Mouse (Mus musculus) forebrain, embryonic 14.5 days (tissue): ENCODE data around the gene Krt88. TPM values are rescaled to one million over a fixed set of nuclear protein-coding genes. Genes with fewer than 3 reads are reported as not detected.

Experiments used
- ATAC-seq: fragments of 200-750 bp; cut with Nextera tagmentation; 2 replicates; pipeline ENCODE4 v1.8.0; 2017; ENCODE audit warnings: mild to moderate bottlenecking, moderate library complexity
- DNase-seq: peaks from one replicate; pipeline ENCODE4 v3.0.0-alpha.2; 2015; ENCODE audit warnings: low spot score
- H3K27ac ChIP-seq: fragments of 300-500 bp; sonication (generic); 2 replicates; pipeline ENCODE4 v1.5.1; 2014; ENCODE audit warnings: low read depth, mild to moderate bottlenecking, control low read depth, low read length, moderate library complexity
- H3K27me3 ChIP-seq: fragments of 300-500 bp; sonication (generic); replicated peaks from 2 replicates; pipeline ENCODE4 v1.6.1; 2014; ENCODE audit warnings: low read length, control low read depth, mixed read lengths; ENCODE audit not compliant: control insufficient read depth, insufficient read depth
- H3K36me3 ChIP-seq: fragments of 300-500 bp; sonication (generic); 2 replicates; pipeline ENCODE4 v1.6.1; 2014; ENCODE audit warnings: low read length, control low read depth; ENCODE audit not compliant: control insufficient read depth, insufficient read depth
- H3K4me1 ChIP-seq: fragments of 300-500 bp; sonication (generic); 2 replicates; pipeline ENCODE4 v1.6.1; 2014; ENCODE audit warnings: antibody characterized with exemption, low read length, control low read depth; ENCODE audit not compliant: control insufficient read depth, insufficient read depth
- H3K4me2 ChIP-seq: fragments of 300-500 bp; sonication (generic); 2 replicates; pipeline ENCODE4 v1.6.1; 2014; ENCODE audit warnings: mild to moderate bottlenecking, control low read depth, low read length
- H3K4me3 ChIP-seq: fragments of 300-500 bp; sonication (generic); 2 replicates; pipeline ENCODE4 v1.5.1; 2014; ENCODE audit warnings: low read depth, low read length, control low read depth
- H3K9ac ChIP-seq: fragments of 300-500 bp; sonication (generic); 2 replicates; pipeline ENCODE4 v1.6.1; 2014; ENCODE audit warnings: mild to moderate bottlenecking, low read length, control low read depth, moderate library complexity
- H3K9me3 ChIP-seq: fragments of 300-500 bp; sonication (generic); replicated peaks from 2 replicates; pipeline ENCODE4 v1.6.1; 2016; ENCODE audit warnings: low read length, control low read depth, mixed read lengths; ENCODE audit not compliant: control insufficient read depth
- WGBS: fragments of 180-500 bp; shearing (Covaris S2); extraction: QIAGEN DNeasy Blood & Tissue Kit; methylation state at CpG from one replicate; pipeline ENCODE4 v1.1.7; 2014; 5-methylcytosine and 5-hydroxymethylcytosine counted together
- polyA plus RNA-seq: library from polyadenylated mRNA; unstranded; fragments of >200 nt; fragmentation: Nextera tagmentation; extraction: Ambion mirVana; gene quantifications from 2 replicates; pipeline ENCODE4 v1.2.1, GENCODE M21; 2014

Gene Krt88
- polyA plus RNA-seq: not detected in 2 replicates

DNA sequence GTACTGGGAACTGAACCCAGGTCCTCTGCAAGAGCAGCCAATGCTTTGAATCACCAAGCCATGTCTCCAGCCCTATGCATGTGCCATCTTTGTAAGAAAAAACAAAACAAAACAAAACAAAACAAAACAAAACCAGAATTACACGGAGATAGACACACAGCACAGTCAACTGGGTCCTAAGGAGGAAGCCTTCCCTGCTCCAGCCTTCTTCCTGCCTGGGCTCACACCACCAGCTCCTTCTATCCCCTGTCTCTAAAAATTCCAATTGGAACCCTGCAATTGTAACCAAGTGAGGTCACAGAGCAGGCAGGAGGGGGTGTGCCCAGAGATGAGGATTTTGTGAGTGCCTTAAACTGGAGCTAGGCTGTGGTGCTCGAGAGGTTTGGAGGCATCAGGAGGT is at the start of gene Krt88:
Gene Krt88 (plus strand): TSS at position 301 of the 400 bp plus-strand sequence.
- no peak within 1 kb of the TSS for H3K27ac ChIP-seq
- no peaks in the 10 kb centered on the region for H3K9me3 ChIP-seq
- no peak within 1 kb of the TSS for H3K4me3 ChIP-seq
- H3K4me2 ChIP-seq: no peak within 1 kb of the TSS
- WGBS: 68% methylated on average over 2 of the region's 2 CpGs
- H3K27me3 ChIP-seq: no peaks in the 10 kb centered on the region
- no peaks in the 10 kb centered on the region for H3K36me3 ChIP-seq
- H3K4me1 ChIP-seq: no peaks in the 10 kb centered on the region
- DNase-seq: no peak
- no peak within 1 kb of the TSS for H3K9ac ChIP-seq
- no peak for ATAC-seq

DNA sequence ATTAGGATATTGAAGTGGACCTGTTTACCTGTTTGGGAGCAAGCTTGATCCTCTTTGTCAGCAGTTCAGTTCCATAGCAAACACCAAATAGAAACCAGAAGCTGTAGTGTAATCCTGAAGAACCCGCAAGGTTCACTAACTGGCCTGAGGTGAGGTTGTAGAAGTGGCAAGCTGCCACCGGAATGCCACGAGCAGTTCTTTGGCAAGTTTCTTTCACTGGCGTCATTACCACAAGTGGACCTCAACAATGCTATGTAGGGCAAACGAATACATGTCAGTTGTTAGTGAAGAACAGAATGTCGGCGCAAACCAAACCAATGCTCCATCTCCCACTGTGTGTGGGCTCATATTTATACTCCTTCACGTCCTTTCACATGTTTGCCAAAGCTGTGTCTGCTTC is 49.3 kb upstream of the Krt88 start:
- Histone ChIP-seq H3K27ac (no peak overlapping the region), H3K4me1 (no peaks in the 10 kb centered on the region), H3K9me3 (no peaks in the 10 kb centered on the region), H3K36me3 (no peaks in the 10 kb centered on the region), H3K9ac (no peak overlapping the region), H3K4me2 (no peak overlapping the region), H3K27me3 (no peaks in the 10 kb centered on the region), H3K4me3 (no peak overlapping the region)
- ATAC-seq (no peak), DNase-seq (no peak)
- WGBS: 74% methylated on average over 8 of the region's 8 CpGs

DNA sequence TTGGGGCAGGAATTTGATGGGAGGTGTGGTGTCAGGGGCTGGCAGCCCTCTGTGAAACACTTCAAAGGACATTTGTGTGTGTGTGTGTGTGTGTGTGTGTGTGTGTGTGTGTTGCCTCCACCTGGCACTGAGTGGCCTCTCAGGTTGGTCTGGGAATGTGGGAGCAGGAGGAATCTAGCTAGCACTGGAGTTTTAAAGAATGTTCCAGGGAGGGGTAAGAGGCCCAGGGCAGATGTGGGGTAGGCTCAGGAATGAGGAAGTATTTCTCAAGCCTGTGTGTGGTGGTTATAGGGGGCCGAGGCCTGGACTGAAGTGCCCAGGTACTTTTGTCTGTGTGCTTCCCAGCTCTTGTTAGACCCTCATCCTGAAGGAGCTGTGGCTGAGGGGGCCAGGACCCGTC is 36.8 kb upstream of the Krt88 start, which contains the start of gene Krt7:
Gene Krt7 (plus strand): TSS at position 269 of the 400 bp plus-strand sequence.
- no peak within 1 kb of the TSS for H3K4me2 ChIP-seq
- no peak within 1 kb of the TSS for H3K27ac ChIP-seq
- H3K36me3 ChIP-seq: no peaks in the 10 kb centered on the region
- H3K9ac ChIP-seq: no peak within 1 kb of the TSS
- WGBS: 52% methylated on average over 2 of the region's 2 CpGs
- DNase-seq: no peak
- no peaks in the 10 kb centered on the region for H3K9me3 ChIP-seq
- no peak for ATAC-seq
- 0 out of 2 replicates have a peak, but pooled peaks cover 14% of the 10 kb centered on the region for H3K27me3 ChIP-seq
- H3K4me1 ChIP-seq: no peaks in the 10 kb centered on the region
- H3K4me3 ChIP-seq: no peak within 1 kb of the TSS

DNA sequence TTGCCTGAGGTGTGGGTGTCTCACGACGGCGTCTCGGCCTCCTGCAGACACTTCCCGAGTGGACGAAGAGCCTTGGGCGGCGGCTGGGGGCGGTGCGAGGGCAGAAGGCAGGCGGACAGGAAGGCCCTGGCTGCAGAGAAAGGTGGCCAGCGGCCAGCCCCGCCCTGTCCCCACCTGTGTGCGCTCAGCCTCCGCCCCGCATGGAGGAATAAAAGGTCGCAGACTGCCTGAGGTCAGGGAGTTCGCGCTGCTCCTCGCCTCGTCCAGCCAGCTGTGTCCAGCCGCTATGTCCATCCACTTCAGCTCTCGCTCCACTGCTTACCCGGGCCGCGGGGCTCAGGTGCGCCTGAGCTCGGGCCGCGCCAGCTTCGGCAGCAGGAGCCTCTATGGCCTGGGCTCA is 35.4 kb upstream of the Krt88 start:
- Histone ChIP-seq H3K4me2 (no peak overlapping the region), H3K9ac (no peak overlapping the region), H3K9me3 (no peaks in the 10 kb centered on the region), H3K4me1 (no peaks in the 10 kb centered on the region), H3K27ac (no peak overlapping the region), H3K36me3 (no peaks in the 10 kb centered on the region), H3K4me3 (no peak overlapping the region), H3K27me3 (0 out of 2 replicates have a peak, but pooled peaks cover 14% of the 10 kb centered on the region)
- DNase-seq (no peak), ATAC-seq (no peak)
- 22% methylated on average over 30 of the region's 31 CpGs for whole genome bisulfite sequencing

- no peak overlapping the region for H3K9ac ChIP-seq
- DNase-seq (no peak), ATAC-seq (no peak)
- no peaks in the 10 kb centered on the region for H3K36me3 ChIP-seq
- no peak overlapping the region for H3K27ac ChIP-seq
- 56% methylated on average over 7 of the region's 7 CpGs for WGBS
- H3K4me2 ChIP-seq: no peak overlapping the region
- no peak overlapping the region for H3K4me3 ChIP-seq
- H3K27me3 ChIP-seq: 0 out of 2 replicates have a peak, but pooled peaks cover 14% of the 10 kb centered on the region
- no peaks in the 10 kb centered on the region for H3K9me3 ChIP-seq
- no peaks in the 10 kb centered on the region for H3K4me1 ChIP-seq
Observed at GRCm38 (mm10) chr15:101413916-101414635, 33.5 kb upstream of the Krt88 start.

- H3K4me2 ChIP-seq: no peak overlapping the region
- DNase-seq (no peak), ATAC-seq (no peak)
- no peaks in the 10 kb centered on the region for H3K36me3 ChIP-seq
- H3K9me3 ChIP-seq: no peaks in the 10 kb centered on the region
- 41% methylated on average over 11 of the region's 11 CpGs for WGBS
- H3K27ac ChIP-seq: no peak overlapping the region
- H3K27me3 ChIP-seq: 0 out of 2 replicates have a peak, but pooled peaks cover 14% of the 10 kb centered on the region
- no peaks in the 10 kb centered on the region for H3K4me1 ChIP-seq
- no peak overlapping the region for H3K4me3 ChIP-seq
- no peak overlapping the region for H3K9ac ChIP-seq
Observed at GRCm38 (mm10) chr15:101414807-101415565, 32.6 kb upstream of the Krt88 start.

DNA sequence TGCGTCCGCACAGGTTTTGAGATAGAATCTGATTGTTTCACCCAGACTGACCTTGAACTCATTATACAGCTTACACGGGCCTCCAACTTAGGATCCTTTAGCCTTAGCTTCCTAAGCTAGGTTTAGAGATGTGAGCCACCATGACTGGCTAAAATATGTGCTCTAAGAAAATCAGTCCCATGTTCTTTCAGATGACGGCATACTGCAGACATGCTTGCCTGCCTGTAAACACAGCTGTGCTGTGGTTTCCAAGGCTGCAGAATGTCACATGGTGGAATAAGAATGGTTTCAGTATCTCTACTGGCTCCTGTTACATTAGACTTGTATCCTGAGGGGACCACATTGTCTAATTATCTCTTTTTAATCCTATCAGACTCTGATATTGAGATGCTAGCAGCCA is 28.6 kb upstream of the Krt88 start:
- no peak overlapping the region for H3K27ac ChIP-seq
- DNase-seq (peak; percentile 11), ATAC-seq (no peak)
- H3K4me3 ChIP-seq: no peak overlapping the region
- 0 out of 2 replicates have a peak, but pooled peaks cover 2% of the 10 kb centered on the region for H3K27me3 ChIP-seq
- H3K4me1 ChIP-seq: no peaks in the 10 kb centered on the region
- H3K36me3 ChIP-seq: no peaks in the 10 kb centered on the region
- H3K9ac ChIP-seq: no peak overlapping the region
- H3K9me3 ChIP-seq: no peaks in the 10 kb centered on the region
- 88% methylated on average over 4 of the region's 4 CpGs for WGBS
- H3K4me2 ChIP-seq: no peak overlapping the region

DNA sequence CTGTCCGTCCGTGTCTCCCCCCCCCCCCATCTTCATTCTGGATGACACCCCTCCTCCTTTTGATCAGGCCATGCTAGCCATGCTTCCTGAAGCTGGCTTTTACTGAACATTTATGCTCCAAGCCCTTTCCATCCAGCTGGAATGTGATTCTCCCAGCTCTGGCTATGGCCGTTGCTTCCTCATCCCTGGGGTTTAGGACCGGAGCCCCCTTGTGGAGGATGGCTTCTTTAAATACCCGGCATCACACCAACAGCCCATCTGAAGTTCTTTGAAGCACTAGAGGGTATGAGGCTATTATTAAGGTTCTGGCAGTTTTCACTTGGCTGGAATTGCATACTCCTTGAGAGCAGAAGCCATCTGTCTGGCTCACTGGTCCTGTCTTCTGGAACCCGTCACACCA is 26.6 kb upstream of the Krt88 start:
- no peak overlapping the region for H3K27ac ChIP-seq
- no peaks in the 10 kb centered on the region for H3K27me3 ChIP-seq
- H3K4me1 ChIP-seq: no peaks in the 10 kb centered on the region
- H3K9ac ChIP-seq: no peak overlapping the region
- H3K36me3 ChIP-seq: no peaks in the 10 kb centered on the region
- no peaks in the 10 kb centered on the region for H3K9me3 ChIP-seq
- no peak overlapping the region for H3K4me3 ChIP-seq
- ATAC-seq (no peak), DNase-seq (peak; percentile 35)
- WGBS: 46% methylated on average over 6 of the region's 6 CpGs
- H3K4me2 ChIP-seq: no peak overlapping the region

GRCm38 (mm10) chr15:101424914-101425313 is 22.6 kb upstream of the Krt88 start:
- H3K4me1 ChIP-seq: no peaks in the 10 kb centered on the region
- H3K9me3 ChIP-seq: no peaks in the 10 kb centered on the region
- H3K9ac ChIP-seq: no peak overlapping the region
- H3K36me3 ChIP-seq: no peaks in the 10 kb centered on the region
- H3K27ac ChIP-seq: no peak overlapping the region
- H3K4me2 ChIP-seq: no peak overlapping the region
- H3K4me3 ChIP-seq: no peak overlapping the region
- no peaks in the 10 kb centered on the region for H3K27me3 ChIP-seq
- ATAC-seq (no peak), DNase-seq (no peak)
- whole genome bisulfite sequencing: 31% methylated on average over 5 of the region's 5 CpGs
